Mouse (Mus musculus) G1E (cell line): ENCODE measurements around the gene Cers2. TPM values are rescaled to one million over a fixed set of nuclear protein-coding genes. Genes with fewer than 3 reads are reported as not detected.
A peak's percentile ranks its signal among the peaks of the same experiment; 100 is the strongest.

Experiments
- ATAC-seq: 2 replicates; pipeline ENCODE4 v1.8.0; 2016; ENCODE audit warnings: mild to moderate bottlenecking; ENCODE audit not compliant: insufficient number of reproducible peaks, poor library complexity, low FRiP score, severe bottlenecking; ENCODE audit errors: extremely low read depth
- DNase-seq: peaks from one replicate; pipeline ENCODE4 v3.0.0; 2012; ENCODE audit warnings: low spot score
- H3K27me3 ChIP-seq: 2 replicates; pipeline ENCODE4 v1.6.1; 2012; ENCODE audit warnings: mild to moderate bottlenecking, low read length, inconsistent platforms; ENCODE audit not compliant: insufficient read depth
- H3K36me3 ChIP-seq: replicated peaks from 2 replicates; pipeline ENCODE3; 2012; ENCODE audit warnings: mild to moderate bottlenecking, inconsistent platforms
- H3K4me1 ChIP-seq: 2 replicates; pipeline ENCODE4 v1.6.1; 2012; ENCODE audit warnings: low read depth, low read length, inconsistent platforms, mixed read lengths; ENCODE audit not compliant: insufficient read depth
- H3K4me3 ChIP-seq: 2 replicates; pipeline ENCODE4 v1.5.1; 2012; ENCODE audit warnings: low read depth, mild to moderate bottlenecking, inconsistent platforms, low read length, moderate library complexity, mixed read lengths
- H3K9me3 ChIP-seq: replicated peaks from 2 replicates; pipeline ENCODE4 v1.6.1; 2012; ENCODE audit warnings: inconsistent platforms
- CTCF ChIP-seq: IDR thresholded peaks from 2 replicates; pipeline ENCODE4 v1.5.1; 2012; ENCODE audit warnings: low read depth, low read length, inconsistent platforms, mixed read lengths
- GATA1 ChIP-seq: IDR thresholded peaks from 2 replicates; pipeline ENCODE4 v1.6.1; 2012; ENCODE audit warnings: borderline replicate concordance, low read length, inconsistent platforms, mixed read lengths
- GATA2 ChIP-seq: IDR thresholded peaks from 2 replicates; pipeline ENCODE4 v1.6.1; 2012; ENCODE audit warnings: low read depth, low read length, inconsistent platforms, borderline replicate concordance
- POLR2AphosphoS5 ChIP-seq: IDR thresholded peaks from 2 replicates; pipeline ENCODE4 v1.6.1; 2012; ENCODE audit warnings: low read depth, low read length, inconsistent platforms; ENCODE audit not compliant: insufficient replicate concordance
- TAL1 ChIP-seq: conservative IDR thresholded peaks from 2 replicates; pipeline ENCODE4 v1.6.1; 2012; ENCODE audit warnings: low read depth, low read length, inconsistent platforms, mixed read lengths
- polyA plus RNA-seq: library from polyadenylated mRNA; stranded (reverse); fragments of >175 nt; gene quantifications from 2 replicates; pipeline ENCODE4 v1.2.3, GENCODE M21; 2012
- total RNA-seq, 2 experiments: library from RNA; stranded (forward) in 1 of 2; stranded (reverse) in 1 of 2; fragments of 200-1000 nt in 1 of 2; fragments of >200 nt in 1 of 2; fragmentation: Nextera tagmentation in 1 of 2; gene quantifications; 2 replicates each; pipeline ENCODE4 v1.2.3; 2014 to 2017

Cers2 gene
- total RNA-seq (2014; fragmentation: Nextera tagmentation) = 284 and 285 TPM in 2 replicates
- total RNA-seq (2017) = 197 and 249 TPM in 2 replicates
- polyA plus RNA-seq = 459 and 654 TPM in 2 replicates

GRCm38 (mm10) chr3:95314486-95315093, at the start of gene Cers2:
Gene Cers2, plus strand, starts transcription at chr3:95314791.
- H3K4me1 ChIP-seq = peaks cover 72% of the 10 kb centered on the region
- DNase-seq (no peak), ATAC-seq (no peak)
- no peak for TF ChIP-seq CTCF
- TF ChIP-seq GATA2 = no peak
- TF ChIP-seq POLR2AphosphoS5 = no peak
- TF ChIP-seq TAL1 = no peak
- TF ChIP-seq GATA1 = no peak
- peak within 1 kb of the TSS; percentile 79 for H3K4me3 ChIP-seq
- H3K36me3 ChIP-seq = peaks cover 37% of the 10 kb centered on the region
- no peaks in the 10 kb centered on the region for H3K9me3 ChIP-seq
- no peaks in the 10 kb centered on the region for H3K27me3 ChIP-seq

DNA sequence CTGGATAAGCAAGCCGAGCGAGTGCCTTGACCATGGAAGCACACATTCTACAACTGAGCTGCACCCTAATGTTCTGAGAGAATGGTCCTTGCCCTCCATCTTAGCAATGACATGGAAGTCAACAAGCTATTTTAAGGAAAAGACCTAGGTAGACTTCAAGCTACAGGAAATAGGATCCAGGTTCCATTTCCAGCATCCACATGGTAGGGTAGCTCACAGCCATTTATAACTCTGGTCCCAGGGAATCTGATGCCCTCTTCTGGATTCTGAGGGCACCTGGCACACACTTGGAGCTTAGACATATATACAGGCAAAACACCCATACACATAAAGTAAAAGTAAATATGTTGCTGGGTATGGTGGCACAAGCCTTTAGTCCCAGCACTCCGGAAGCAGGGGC, 48.5 kb upstream of the Cers2 start:
- Histone ChIP-seq H3K9me3 (peaks cover 5% of the 10 kb centered on the region), H3K27me3 (no peaks in the 10 kb centered on the region), H3K4me3 (no peak overlapping the region), H3K36me3 (peaks cover 85% of the 10 kb centered on the region), H3K4me1 (peaks cover 3% of the 10 kb centered on the region; the same call in 1 of the 2 replicates)
- no peak for TF ChIP-seq TAL1
- no peak for TF ChIP-seq CTCF
- no peak for TF ChIP-seq GATA1
- no peak for TF ChIP-seq POLR2AphosphoS5
- TF ChIP-seq GATA2 = no peak
- ATAC-seq (no peak), DNase-seq (no peak)

DNA sequence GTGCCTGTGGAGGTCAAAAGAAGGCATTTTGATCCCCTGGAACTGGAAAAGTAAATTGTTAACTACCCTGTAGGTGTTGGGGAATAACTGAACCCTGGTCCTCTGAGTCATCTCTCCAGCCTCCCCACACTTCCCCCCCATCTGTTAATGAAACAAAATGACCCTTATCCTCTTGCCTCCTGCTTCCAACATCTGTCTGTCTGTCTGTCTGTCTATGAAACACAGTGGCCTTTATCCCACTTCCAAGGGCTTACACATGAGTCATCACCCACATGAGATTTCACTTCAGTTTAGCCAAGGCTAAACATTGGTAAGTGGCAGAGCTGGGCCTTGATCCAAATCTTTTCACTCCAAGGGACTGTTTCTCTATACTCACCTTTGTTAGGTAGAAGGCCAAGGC, 46.7 kb upstream of the Cers2 start:
- no peak for DNase-seq
- peaks cover 5% of the 10 kb centered on the region for H3K9me3 ChIP-seq
- no peak overlapping the region for H3K4me3 ChIP-seq
- H3K36me3 ChIP-seq = peaks cover 82% of the 10 kb centered on the region
- no peak for ATAC-seq
- H3K27me3 ChIP-seq = no peaks in the 10 kb centered on the region
- TF ChIP-seq TAL1 (no peak), CTCF (no peak), GATA1 (no peak), GATA2 (no peak), POLR2AphosphoS5 (no peak)
- peaks cover 3% of the 10 kb centered on the region; the same call in 1 of the 2 replicates for H3K4me1 ChIP-seq

DNA sequence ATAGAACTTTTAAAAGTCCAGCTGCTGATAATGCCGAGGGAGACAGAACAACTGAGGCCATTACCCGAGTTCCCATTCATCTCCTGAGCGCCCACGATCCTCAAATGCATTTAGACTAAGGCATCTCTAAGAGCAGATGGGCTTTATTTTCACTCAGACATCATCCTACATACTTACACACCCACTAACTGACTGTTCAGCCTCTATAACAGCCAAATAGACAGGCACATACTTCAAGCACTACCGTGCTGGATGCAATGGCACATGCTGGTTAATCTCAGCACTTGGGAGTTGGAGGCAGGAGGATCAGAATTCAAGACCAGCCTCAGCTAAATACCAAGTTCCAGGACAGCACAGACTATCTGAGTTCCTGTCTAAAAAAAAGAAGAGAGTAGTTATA, 44.8 kb upstream of the Cers2 start:
- Histone ChIP-seq H3K9me3 (peaks cover 5% of the 10 kb centered on the region), H3K27me3 (no peaks in the 10 kb centered on the region), H3K36me3 (peaks cover 82% of the 10 kb centered on the region), H3K4me1 (peaks cover 6% of the 10 kb centered on the region), H3K4me3 (no peak overlapping the region)
- DNase-seq = no peak
- TF ChIP-seq GATA1 (no peak), TAL1 (no peak), CTCF (no peak), POLR2AphosphoS5 (no peak), GATA2 (no peak)
- ATAC-seq = no peak

- no peak for DNase-seq
- H3K4me1 ChIP-seq = peaks cover 15% of the 10 kb centered on the region
- H3K9me3 ChIP-seq = peaks cover 5% of the 10 kb centered on the region
- H3K4me3 ChIP-seq = no peak overlapping the region
- no peaks in the 10 kb centered on the region for H3K27me3 ChIP-seq
- ATAC-seq = no peak
- TF ChIP-seq POLR2AphosphoS5 (no peak), GATA1 (no peak), TAL1 (no peak), CTCF (no peak), GATA2 (no peak)
- H3K36me3 ChIP-seq = peaks cover 87% of the 10 kb centered on the region
Measured at GRCm38 (mm10) chr3:95270766-95271364, 43.7 kb upstream of the Cers2 start.

DNA sequence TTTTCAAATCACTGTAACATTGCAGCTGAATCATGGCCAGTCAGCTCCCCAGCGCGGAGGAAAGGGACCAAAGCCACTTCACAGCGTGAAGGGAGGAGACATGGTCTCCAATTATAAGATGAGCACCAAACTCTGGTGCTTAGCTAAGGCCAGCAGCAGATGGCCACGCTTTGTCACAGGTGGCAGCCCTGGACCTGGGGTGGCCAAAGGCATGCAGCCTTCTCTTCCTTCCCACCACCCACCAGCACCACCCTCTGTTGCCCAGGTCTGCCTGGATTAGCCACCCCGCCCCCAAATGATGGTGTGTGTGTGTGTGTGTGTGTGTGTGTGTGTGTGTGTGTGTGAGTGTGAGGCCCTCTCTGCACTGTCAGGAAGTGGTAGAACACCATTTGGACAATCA, 41.1 kb upstream of the Cers2 start:
- Histone ChIP-seq H3K9me3 (no peaks in the 10 kb centered on the region), H3K36me3 (peaks cover 70% of the 10 kb centered on the region), H3K4me3 (no peak overlapping the region), H3K27me3 (no peaks in the 10 kb centered on the region), H3K4me1 (peaks cover 36% of the 10 kb centered on the region)
- ATAC-seq (no peak), DNase-seq (no peak)
- TF ChIP-seq POLR2AphosphoS5 (no peak), CTCF (no peak), GATA1 (no peak)
